Mouse (Mus musculus) intestine, embryonic 15.5 days (tissue): ENCODE data around the gene 2610028H24Rik. TPM values are rescaled to one million over a fixed set of nuclear protein-coding genes. Genes with fewer than 3 reads are reported as not detected.

ENCODE experiments used
- ATAC-seq: fragments of 200-750 bp; cut with Nextera tagmentation; 2 replicates; pipeline ENCODE4 v1.8.0; 2017; ENCODE audit warnings: moderate TSS enrichment, moderate library complexity
- H3K27ac ChIP-seq: fragments of 300-500 bp; sonication (generic); 2 replicates; pipeline ENCODE4 v1.5.1; 2015; ENCODE audit warnings: mild to moderate bottlenecking, inconsistent platforms
- H3K27me3 ChIP-seq: fragments of 300-500 bp; sonication (generic); replicated peaks from 2 replicates; pipeline ENCODE4 v1.6.1; 2015; ENCODE audit warnings: inconsistent platforms
- H3K36me3 ChIP-seq: fragments of 300-500 bp; sonication (generic); 2 replicates; pipeline ENCODE4 v1.6.1; 2015; ENCODE audit warnings: inconsistent platforms
- H3K4me1 ChIP-seq: fragments of 300-500 bp; sonication (generic); replicated peaks from 2 replicates; pipeline ENCODE4 v1.6.1; 2015; ENCODE audit warnings: inconsistent platforms
- H3K4me2 ChIP-seq: fragments of 300-500 bp; sonication (generic); replicated peaks from 2 replicates; pipeline ENCODE4 v1.6.1; 2015; ENCODE audit warnings: mild to moderate bottlenecking, inconsistent platforms
- H3K4me3 ChIP-seq: fragments of 300-500 bp; sonication (generic); replicated peaks from 2 replicates; pipeline ENCODE4 v1.5.1; 2015; ENCODE audit warnings: inconsistent platforms
- H3K9ac ChIP-seq: fragments of 300-500 bp; sonication (generic); 2 replicates; pipeline ENCODE4 v1.6.1; 2015; ENCODE audit warnings: inconsistent platforms
- H3K9me3 ChIP-seq: fragments of 300-500 bp; sonication (generic); 2 replicates; pipeline ENCODE4 v1.6.1; 2016; ENCODE audit warnings: inconsistent platforms
- WGBS: fragments of 180-500 bp; shearing (Covaris S2); methylation state at CpG from one replicate; pipeline ENCODE4 v1.1.7; 2015; 5-methylcytosine and 5-hydroxymethylcytosine counted together
- polyA plus RNA-seq: library from polyadenylated mRNA; unstranded; fragments of >200 nt; fragmentation: Nextera tagmentation; extraction: Ambion mirVana; gene quantifications from 2 replicates; pipeline ENCODE4 v1.2.1, GENCODE M21; 2015

2610028H24Rik gene
- polyA plus RNA-seq, 1 experiment from 2014 or later, result not detected

DNA sequence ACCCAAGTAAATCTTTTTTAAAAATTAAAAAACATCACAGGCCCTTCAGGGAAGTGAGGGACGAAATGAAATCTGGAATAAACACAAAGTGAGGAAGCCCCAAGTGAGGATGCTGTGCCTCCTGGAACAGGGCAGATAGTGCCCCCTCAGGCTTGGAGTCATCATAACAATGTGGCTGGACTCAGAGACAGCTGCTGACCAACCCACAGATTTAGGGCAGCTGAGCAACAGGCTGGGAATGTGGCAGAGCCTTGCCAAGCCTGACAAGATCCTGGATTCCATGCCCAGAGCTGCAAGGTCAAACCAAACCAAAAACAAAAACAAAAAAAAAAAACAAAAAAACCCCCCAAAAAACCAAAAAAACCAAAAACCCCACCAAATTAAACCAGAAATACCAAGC lies 12.4 kb downstream of the 2610028H24Rik start:
- Histone ChIP-seq H3K27ac (no peak overlapping the region), H3K4me2 (no peak overlapping the region), H3K27me3 (no peaks in the 10 kb centered on the region), H3K9ac (no peak overlapping the region), H3K36me3 (no peaks in the 10 kb centered on the region), H3K9me3 (no peaks in the 10 kb centered on the region), H3K4me1 (no peaks in the 10 kb centered on the region), H3K4me3 (no peak overlapping the region)
- no peak for ATAC-seq
- 78% methylated on average over 1 of the region's 1 CpGs for WGBS

DNA sequence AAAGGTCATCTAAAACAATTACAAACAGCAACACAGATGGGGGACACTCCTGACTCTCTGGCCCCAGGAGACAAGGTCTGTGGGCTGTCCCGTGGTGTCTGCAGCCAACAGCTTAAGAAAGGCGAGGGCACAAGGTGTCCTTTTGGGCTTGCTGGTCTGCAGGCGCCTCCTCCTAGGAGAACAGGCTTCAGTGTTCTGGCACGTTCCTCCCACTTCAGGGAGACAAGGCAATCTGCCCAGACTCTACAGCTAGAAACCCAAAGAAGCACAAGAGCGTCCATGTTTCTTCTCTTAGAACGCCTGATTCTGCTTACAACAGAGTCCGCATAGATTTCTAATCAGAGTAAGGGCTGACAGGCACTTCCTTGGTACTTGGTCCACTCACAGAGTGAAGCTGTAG lies 13.4 kb downstream of the 2610028H24Rik start:
- H3K27me3 ChIP-seq, result no peaks in the 10 kb centered on the region
- H3K9ac ChIP-seq, result no peak overlapping the region
- WGBS, result 90% methylated on average over 7 of the region's 7 CpGs
- H3K9me3 ChIP-seq, result no peaks in the 10 kb centered on the region
- ATAC-seq, result no peak
- H3K27ac ChIP-seq, result no peak overlapping the region
- H3K36me3 ChIP-seq, result no peaks in the 10 kb centered on the region
- H3K4me3 ChIP-seq, result no peak overlapping the region
- H3K4me2 ChIP-seq, result no peak overlapping the region
- no peaks in the 10 kb centered on the region for H3K4me1 ChIP-seq

DNA sequence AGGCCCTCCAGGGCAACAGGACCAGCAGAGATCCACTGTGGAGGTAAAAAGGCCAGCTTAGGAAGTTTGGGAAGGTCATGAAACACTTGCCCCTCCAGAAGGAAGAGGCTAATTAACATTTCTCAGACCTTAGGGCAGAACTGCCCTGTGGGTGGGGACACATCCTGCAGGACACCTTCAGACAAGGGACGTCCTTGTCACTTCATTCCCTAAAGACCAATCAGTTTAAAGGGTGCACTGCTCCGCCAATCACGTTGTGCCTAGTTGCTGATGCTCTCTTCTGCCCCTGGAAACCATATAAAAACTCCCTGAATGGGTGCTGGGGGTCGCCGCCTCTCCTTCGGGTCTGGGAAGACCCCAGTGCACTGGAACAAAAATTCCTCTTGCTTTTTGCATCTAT lies 13.8 kb downstream of the 2610028H24Rik start:
- Histone ChIP-seq H3K27ac (no peak overlapping the region), H3K4me2 (no peak overlapping the region), H3K9me3 (no peaks in the 10 kb centered on the region), H3K9ac (no peak overlapping the region), H3K4me3 (no peak overlapping the region), H3K27me3 (no peaks in the 10 kb centered on the region), H3K4me1 (0 out of 2 replicates have a peak, but pooled peaks cover under 1% of the 10 kb centered on the region), H3K36me3 (no peaks in the 10 kb centered on the region)
- ATAC-seq, result no peak
- WGBS, result 85% methylated on average over 6 of the region's 6 CpGs

DNA sequence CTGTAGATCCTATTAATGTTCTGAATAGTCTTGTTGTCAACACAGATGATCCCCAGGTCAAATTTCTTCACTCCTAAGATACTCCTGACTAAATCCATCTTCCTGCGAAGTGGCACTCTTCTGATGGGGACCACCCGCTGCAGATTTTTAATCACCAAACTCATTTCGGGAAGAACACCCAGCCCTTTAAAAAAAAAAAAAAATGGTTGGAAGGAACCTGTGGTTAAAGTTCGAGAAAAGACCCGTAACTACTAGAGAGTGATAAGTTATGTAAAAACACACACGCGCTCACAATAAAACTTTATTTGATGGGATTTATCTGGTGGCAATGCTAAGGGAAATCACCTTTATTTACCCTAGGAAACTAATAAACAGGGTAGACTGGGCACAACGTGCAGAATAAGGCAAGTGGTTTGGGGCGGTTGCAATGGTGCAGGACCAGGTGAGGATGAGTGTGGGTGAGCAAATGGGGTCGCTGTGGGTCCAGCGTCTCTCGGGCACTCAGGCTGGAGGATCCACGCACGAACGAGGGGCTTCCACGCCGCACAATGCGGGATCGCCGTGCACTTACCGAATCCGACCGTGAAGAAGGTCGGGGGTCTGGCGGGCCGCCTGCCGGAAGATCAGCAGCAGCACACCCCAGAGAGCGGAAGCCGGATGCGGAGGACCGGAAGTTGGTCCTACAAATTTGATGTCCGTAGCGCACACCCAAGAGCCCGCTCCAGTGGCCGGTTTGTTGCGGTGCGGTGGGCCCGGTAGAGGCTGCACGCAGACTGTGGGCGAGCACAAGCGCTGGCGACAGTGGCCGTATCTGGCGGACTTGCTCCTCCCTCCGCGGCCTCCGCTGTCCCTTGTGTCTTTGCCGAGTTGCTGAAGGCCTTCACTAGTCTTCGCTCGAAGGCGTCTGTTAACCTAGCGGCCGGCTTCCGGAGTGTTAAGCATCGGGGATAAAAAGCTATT lies 19.6 kb downstream of the 2610028H24Rik start, which contains the start of the genes Mcm3ap and Ybey:
TSS of gene Mcm3ap (plus strand) at position 725 of the 960 bp plus-strand sequence.
TSS of gene Ybey (minus strand) at position 912 of the 960 bp plus-strand sequence.
- Histone ChIP-seq H3K4me3 (peak within 1 kb of the TSS; percentile 75), H3K9me3 (no peaks in the 10 kb centered on the region), H3K27ac (peak within 1 kb of the TSS; percentile 81; the same call in 1 of the 2 replicates), H3K9ac (peak within 1 kb of the TSS; percentile 87), H3K27me3 (no peaks in the 10 kb centered on the region), H3K36me3 (peaks cover 15% of the 10 kb centered on the region), H3K4me2 (peak within 1 kb of the TSS; percentile 60), H3K4me1 (0 out of 2 replicates have a peak, but pooled peaks cover 5% of the 10 kb centered on the region)
- ATAC-seq, result peak; percentile 97
- 2% methylated on average over 55 of the region's 55 CpGs for whole genome bisulfite sequencing

DNA sequence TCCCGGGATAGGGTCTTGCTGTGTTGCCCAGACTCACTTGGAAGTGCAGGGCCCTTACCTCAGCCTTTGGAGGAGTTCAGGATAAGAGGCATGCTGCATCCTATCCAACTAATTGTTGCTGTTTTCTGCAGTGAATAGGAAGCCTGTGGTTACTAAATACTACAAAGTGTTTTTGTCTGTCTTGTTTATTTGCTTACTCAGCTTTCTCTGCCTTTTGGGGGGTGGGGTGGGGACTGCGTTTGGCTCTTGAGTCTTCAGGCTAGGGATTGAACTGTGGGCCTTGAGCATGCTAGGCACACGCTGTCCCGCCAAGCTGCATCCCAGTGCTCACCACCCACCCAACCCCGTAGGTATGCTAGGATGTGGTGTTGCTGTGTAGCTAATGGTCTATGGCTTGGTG lies 24.9 kb downstream of the 2610028H24Rik start:
- no peak for ATAC-seq
- H3K4me1 ChIP-seq, result 0 out of 2 replicates have a peak, but pooled peaks cover 3% of the 10 kb centered on the region
- WGBS, result 88% methylated on average over 5 of the region's 5 CpGs
- no peak overlapping the region for H3K4me2 ChIP-seq
- H3K27me3 ChIP-seq, result no peaks in the 10 kb centered on the region
- no peaks in the 10 kb centered on the region for H3K9me3 ChIP-seq
- H3K36me3 ChIP-seq, result peaks cover 36% of the 10 kb centered on the region
- no peak overlapping the region for H3K27ac ChIP-seq
- H3K4me3 ChIP-seq, result no peak overlapping the region
- no peak overlapping the region for H3K9ac ChIP-seq

DNA sequence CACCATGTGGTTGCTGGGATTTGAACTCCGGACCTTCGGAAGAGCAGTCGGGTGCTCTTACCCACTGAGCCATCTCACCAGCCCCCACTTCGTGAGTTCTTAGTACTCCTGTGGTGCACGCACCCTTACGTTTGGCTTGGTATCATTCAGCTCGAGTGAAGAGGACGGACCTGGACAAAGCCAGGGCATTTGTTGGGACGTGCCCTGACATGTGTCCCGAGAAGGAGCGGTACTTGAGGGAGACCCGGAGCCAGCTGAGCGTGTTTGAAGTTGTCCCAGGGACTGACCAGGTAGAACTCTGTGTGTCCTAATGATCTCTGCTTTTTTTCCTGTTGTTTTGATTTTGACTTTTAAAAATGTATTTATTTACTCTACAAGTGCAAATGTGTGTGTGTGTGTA lies 32.0 kb downstream of the 2610028H24Rik start:
- H3K27ac ChIP-seq, result no peak overlapping the region

DNA sequence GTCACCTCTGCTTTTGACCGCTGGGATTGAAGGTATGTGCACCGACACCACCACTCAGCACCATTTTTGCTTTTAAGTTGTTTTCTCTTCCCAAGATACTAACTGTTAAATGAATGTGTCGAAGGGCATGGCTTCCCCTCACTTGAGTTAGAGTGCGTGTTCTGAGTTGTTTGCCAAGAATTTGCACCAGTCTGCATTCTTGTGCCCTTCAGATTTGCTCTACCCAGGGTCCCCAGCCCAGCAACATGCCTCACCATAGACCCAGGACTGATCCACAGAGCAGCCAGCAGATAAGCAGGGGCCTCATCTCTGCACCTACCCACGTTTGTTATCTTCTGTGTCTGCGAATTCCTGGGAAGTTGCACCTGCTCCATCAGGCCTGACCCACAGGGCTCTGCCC lies 32.6 kb downstream of the 2610028H24Rik start:
- no peaks in the 10 kb centered on the region for H3K27me3 ChIP-seq
- H3K9ac ChIP-seq, result no peak overlapping the region
- no peak overlapping the region for H3K4me2 ChIP-seq
- 93% methylated on average over 6 of the region's 6 CpGs for WGBS
- no peak for ATAC-seq
- H3K27ac ChIP-seq, result no peak overlapping the region
- H3K4me1 ChIP-seq, result no peaks in the 10 kb centered on the region
- no peak overlapping the region for H3K4me3 ChIP-seq
- peaks cover 59% of the 10 kb centered on the region for H3K36me3 ChIP-seq
- no peaks in the 10 kb centered on the region for H3K9me3 ChIP-seq

More for the DNA sequence above, 32.0 kb downstream of the 2610028H24Rik start:
- no peaks in the 10 kb centered on the region for H3K4me1 ChIP-seq
- no peak for ATAC-seq
- H3K4me3 ChIP-seq, result no peak overlapping the region
- H3K27me3 ChIP-seq, result no peaks in the 10 kb centered on the region
- no peak overlapping the region for H3K9ac ChIP-seq
- 94% methylated on average over 13 of the region's 13 CpGs for WGBS
- no peaks in the 10 kb centered on the region for H3K9me3 ChIP-seq
- H3K36me3 ChIP-seq, result peaks cover 54% of the 10 kb centered on the region
- no peak overlapping the region for H3K4me2 ChIP-seq

DNA sequence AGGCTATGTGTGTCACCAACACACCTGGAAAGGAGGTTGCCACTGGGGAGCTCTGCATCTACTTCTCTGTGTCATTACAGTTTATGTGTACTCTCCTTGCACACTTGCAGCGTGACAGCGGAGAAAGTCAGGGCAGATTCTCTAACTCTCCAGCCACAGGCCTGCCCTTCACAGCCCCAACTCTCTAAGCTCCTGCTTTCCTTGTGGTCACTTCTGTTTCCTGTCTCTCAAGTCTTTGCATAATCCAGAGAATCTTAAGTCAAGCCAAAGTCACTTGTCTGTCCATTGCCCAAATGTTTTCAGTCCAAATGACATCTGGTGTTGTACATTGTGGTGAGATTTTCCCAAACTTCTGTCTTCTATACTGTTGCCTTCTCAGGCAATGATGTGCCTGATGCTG lies 37.4 kb downstream of the 2610028H24Rik start:
- Histone ChIP-seq H3K4me3 (no peak overlapping the region), H3K9ac (no peak overlapping the region), H3K4me1 (no peaks in the 10 kb centered on the region), H3K27me3 (no peaks in the 10 kb centered on the region), H3K36me3 (peaks cover 59% of the 10 kb centered on the region), H3K4me2 (no peak overlapping the region), H3K9me3 (no peaks in the 10 kb centered on the region), H3K27ac (no peak overlapping the region)
- no peak for ATAC-seq
- 97% methylated on average over 2 of the region's 2 CpGs for WGBS

DNA sequence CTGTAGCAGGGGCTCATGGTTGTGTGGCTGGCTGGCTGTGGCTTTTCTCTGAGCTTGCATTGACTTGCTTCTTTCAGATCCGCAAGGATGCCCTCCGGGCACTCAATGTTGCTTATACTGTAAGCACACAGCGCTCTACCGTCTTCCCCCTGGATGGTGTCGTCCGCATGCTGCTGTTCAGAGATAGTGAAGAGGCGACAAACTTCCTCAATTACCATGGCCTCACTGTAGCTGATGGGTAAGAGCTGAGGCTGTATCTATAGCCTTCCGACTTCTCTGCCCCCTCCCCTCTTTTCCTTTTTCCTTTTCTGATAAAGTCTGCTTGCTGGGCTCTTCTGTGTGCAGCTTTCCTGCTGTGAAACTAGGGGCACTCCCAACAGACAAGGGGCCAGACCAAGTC lies 39.4 kb downstream of the 2610028H24Rik start:
- WGBS, result 93% methylated on average over 8 of the region's 8 CpGs
- no peak overlapping the region for H3K4me3 ChIP-seq
- H3K27me3 ChIP-seq, result no peaks in the 10 kb centered on the region
- H3K4me1 ChIP-seq, result no peaks in the 10 kb centered on the region
- no peak for ATAC-seq
- H3K9me3 ChIP-seq, result no peaks in the 10 kb centered on the region
- no peak overlapping the region for H3K27ac ChIP-seq
- no peak overlapping the region for H3K9ac ChIP-seq
- no peak overlapping the region for H3K4me2 ChIP-seq
- peaks cover 53% of the 10 kb centered on the region for H3K36me3 ChIP-seq

DNA sequence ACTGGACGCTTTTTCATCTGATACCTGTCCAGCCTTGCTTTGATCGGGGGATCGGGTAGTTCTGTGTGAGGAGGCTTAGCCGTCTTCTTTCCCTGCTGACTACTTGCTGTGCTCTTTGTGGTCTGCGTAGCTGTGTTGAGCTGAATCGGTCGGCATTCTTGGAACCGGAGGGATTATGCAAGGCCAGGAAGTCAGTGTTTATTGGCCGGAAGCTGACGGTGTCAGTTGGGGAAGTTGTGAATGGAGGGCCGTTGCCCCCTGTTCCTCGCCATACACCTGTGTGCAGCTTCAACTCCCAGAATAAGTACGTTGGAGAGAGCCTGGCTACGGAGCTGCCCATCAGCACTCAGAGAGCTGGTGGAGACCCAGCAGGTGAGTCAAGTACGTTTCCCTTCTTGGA lies 40.3 kb downstream of the 2610028H24Rik start:
- H3K9me3 ChIP-seq, result no peaks in the 10 kb centered on the region
- H3K36me3 ChIP-seq, result peaks cover 58% of the 10 kb centered on the region
- H3K4me3 ChIP-seq, result no peak overlapping the region
- H3K27ac ChIP-seq, result no peak overlapping the region
- no peak for ATAC-seq
- 93% methylated on average over 15 of the region's 15 CpGs for WGBS
- H3K27me3 ChIP-seq, result no peaks in the 10 kb centered on the region
- H3K4me2 ChIP-seq, result no peak overlapping the region
- H3K4me1 ChIP-seq, result no peaks in the 10 kb centered on the region
- no peak overlapping the region for H3K9ac ChIP-seq

DNA sequence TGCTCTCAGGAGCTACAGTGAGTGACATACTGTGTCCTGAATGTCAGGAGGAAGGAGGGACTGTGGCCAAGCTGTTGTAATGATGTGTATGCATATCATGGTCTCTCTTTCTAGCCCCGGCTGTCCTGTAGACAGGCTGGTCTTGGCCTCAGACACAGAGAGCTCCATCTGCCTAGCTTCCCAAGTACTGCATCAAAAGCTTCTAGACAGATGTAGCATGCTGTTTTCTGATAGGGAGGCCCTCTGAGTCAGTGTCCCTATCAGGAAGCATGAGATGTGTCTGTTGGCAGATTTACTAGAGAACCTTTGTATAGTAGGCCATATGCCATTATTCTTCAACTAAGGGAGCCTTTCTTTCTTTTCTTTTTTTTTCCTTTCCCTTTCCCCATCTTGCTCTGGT lies 44.6 kb downstream of the 2610028H24Rik start:
- WGBS, result 68% methylated on average over 1 of the region's 1 CpGs
- Histone ChIP-seq H3K27me3 (no peaks in the 10 kb centered on the region), H3K4me2 (no peak overlapping the region), H3K9me3 (no peaks in the 10 kb centered on the region), H3K4me1 (no peaks in the 10 kb centered on the region), H3K4me3 (no peak overlapping the region), H3K27ac (no peak overlapping the region), H3K9ac (no peak overlapping the region), H3K36me3 (peaks cover 41% of the 10 kb centered on the region)
- no peak for ATAC-seq

DNA sequence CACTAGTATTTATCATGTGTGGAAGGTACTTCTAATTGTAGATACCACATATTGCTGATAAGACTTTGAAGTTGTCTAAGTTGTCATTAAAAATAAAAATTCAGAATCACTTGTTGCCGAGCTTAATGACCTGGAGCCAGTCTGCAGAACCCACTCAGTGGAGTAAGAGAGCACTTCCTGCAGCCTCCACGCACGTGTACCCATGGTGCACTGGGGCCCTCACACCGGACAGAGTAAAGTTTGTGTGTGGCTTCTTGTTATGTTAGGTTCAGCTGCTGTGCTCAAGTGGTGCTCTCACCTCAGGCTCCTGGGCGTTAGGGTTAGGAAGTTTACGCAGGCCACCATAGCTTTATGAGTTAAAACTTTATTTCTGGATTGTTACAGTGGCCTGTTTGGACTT lies 46.6 kb downstream of the 2610028H24Rik start:
- H3K9me3 ChIP-seq, result no peaks in the 10 kb centered on the region

More for the DNA sequence above, 46.6 kb downstream of the 2610028H24Rik start:
- no peak overlapping the region for H3K27ac ChIP-seq
- no peaks in the 10 kb centered on the region for H3K27me3 ChIP-seq
- H3K9ac ChIP-seq, result no peak overlapping the region
- H3K4me1 ChIP-seq, result no peaks in the 10 kb centered on the region
- no peak for ATAC-seq
- peaks cover 30% of the 10 kb centered on the region for H3K36me3 ChIP-seq
- no peak overlapping the region for H3K4me3 ChIP-seq
- no peak overlapping the region for H3K4me2 ChIP-seq
- WGBS, result 90% methylated on average over 6 of the region's 6 CpGs
